Mouse (Mus musculus) liver, embryonic 11.5 days (tissue): ENCODE measurements around the gene Dip2c. TPM values are rescaled to one million over a fixed set of nuclear protein-coding genes. Genes with fewer than 3 reads are reported as not detected.
A peak's percentile ranks its signal among the peaks of the same experiment; 100 is the strongest.

Experiments used
- ATAC-seq: fragments of 200-750 bp; cut with Nextera tagmentation; replicated peaks from 2 replicates; pipeline ENCODE4 v1.8.0; 2017; ENCODE audit warnings: moderate number of reproducible peaks, mild to moderate bottlenecking, moderate TSS enrichment, moderate library complexity; ENCODE audit not compliant: low FRiP score
- DNase-seq: peaks from one replicate; pipeline ENCODE4 v3.0.0-alpha.2; 2017; ENCODE audit warnings: low spot score
- H3K27ac ChIP-seq: fragments of 300-500 bp; sonication (generic); 2 replicates; pipeline ENCODE4 v1.5.1; 2014; ENCODE audit warnings: mild to moderate bottlenecking, low read depth, low read length, control low read depth
- H3K27me3 ChIP-seq: fragments of 300-500 bp; sonication (generic); replicated peaks from 2 replicates; pipeline ENCODE4 v1.6.1; 2014; ENCODE audit warnings: low read length, mixed read lengths; ENCODE audit not compliant: control insufficient read depth, insufficient read depth
- H3K36me3 ChIP-seq: fragments of 300-500 bp; sonication (generic); 2 replicates; pipeline ENCODE4 v1.6.1; 2014; ENCODE audit warnings: mild to moderate bottlenecking, low read length, moderate library complexity, mixed read lengths; ENCODE audit not compliant: control insufficient read depth, insufficient read depth
- H3K4me1 ChIP-seq: fragments of 300-500 bp; sonication (generic); replicated peaks from 2 replicates; pipeline ENCODE4 v1.6.1; 2014; ENCODE audit warnings: low read length, mixed read lengths; ENCODE audit not compliant: control insufficient read depth, insufficient read depth
- H3K4me2 ChIP-seq: fragments of 300-500 bp; sonication (generic); 2 replicates; pipeline ENCODE4 v1.6.1; 2014; ENCODE audit warnings: mild to moderate bottlenecking, control low read depth, moderate library complexity
- H3K4me3 ChIP-seq: fragments of 300-500 bp; sonication (generic); 2 replicates; pipeline ENCODE4 v1.5.1; 2014; ENCODE audit warnings: low read depth, low read length, control low read depth
- H3K9ac ChIP-seq: fragments of 300-500 bp; sonication (generic); 2 replicates; pipeline ENCODE4 v1.6.1; 2014; ENCODE audit warnings: low read depth, low read length, control low read depth
- H3K9me3 ChIP-seq: fragments of 300-500 bp; sonication (generic); 2 replicates; pipeline ENCODE4 v1.6.1; 2016; ENCODE audit warnings: low read length, inconsistent platforms, mixed read lengths; ENCODE audit not compliant: control insufficient read depth
- WGBS: fragments of 180-500 bp; shearing (Covaris S2); extraction: QIAGEN DNeasy Blood & Tissue Kit; methylation state at CpG from one replicate; pipeline ENCODE4 v1.1.7; 2014; 5-methylcytosine and 5-hydroxymethylcytosine counted together
- polyA plus RNA-seq: library from polyadenylated mRNA; unstranded; fragments of >200 nt; fragmentation: Nextera tagmentation; extraction: Ambion mirVana; gene quantifications from 2 replicates; pipeline ENCODE4 v1.2.1, GENCODE M21; 2014

Dip2c gene
- polyA plus RNA-seq, 1 experiment from 2014 or later = 2.2 TPM

DNA sequence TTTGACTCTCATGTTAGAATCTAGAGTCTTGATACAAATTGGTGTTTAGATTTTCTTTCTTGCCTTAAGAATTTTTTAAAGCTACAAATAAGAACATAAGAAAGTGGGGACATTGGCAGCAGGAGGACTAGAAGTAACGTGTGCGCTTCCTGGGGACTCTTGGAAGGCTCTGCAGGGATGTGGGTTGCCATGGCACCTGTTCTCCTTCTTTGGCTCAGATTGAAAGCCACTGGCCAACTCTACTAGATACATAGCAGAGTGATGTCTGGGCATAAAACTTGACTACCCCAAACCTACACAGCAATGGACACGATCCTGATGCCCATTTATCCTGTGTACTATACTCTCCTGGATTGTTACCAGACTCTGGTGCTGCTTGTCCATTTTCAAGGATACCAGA lies 188.1 kb downstream of the Dip2c start:
- DNase-seq (no peak), ATAC-seq (no peak)
- H3K9me3 ChIP-seq = no peaks in the 10 kb centered on the region
- H3K27me3 ChIP-seq = no peaks in the 10 kb centered on the region
- H3K4me3 ChIP-seq = no peak overlapping the region
- H3K4me2 ChIP-seq = no peak overlapping the region
- no peak overlapping the region for H3K9ac ChIP-seq
- H3K36me3 ChIP-seq = no peaks in the 10 kb centered on the region
- H3K27ac ChIP-seq = no peak overlapping the region
- H3K4me1 ChIP-seq = no peaks in the 10 kb centered on the region
- WGBS = 76% methylated on average over 3 of the region's 3 CpGs

DNA sequence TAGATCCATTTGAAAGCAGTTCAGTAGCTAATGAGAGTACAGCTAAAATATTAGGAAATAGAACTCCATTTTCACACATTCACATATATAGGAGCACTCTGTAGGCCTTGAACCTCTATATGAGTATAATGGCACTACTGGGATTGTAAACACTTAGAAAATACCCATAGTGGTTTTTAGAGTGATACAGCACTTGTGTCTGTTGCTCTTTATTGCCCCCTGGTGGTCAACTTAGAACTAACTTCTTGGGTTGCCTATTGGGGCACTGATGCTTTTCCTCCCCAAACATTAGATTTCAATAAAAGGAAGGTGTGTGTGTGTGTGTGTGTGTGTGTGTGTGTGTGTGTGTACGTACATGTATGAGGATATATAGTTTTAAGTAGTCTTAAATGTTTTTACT lies 190.9 kb downstream of the Dip2c start:
- Histone ChIP-seq H3K9me3 (no peaks in the 10 kb centered on the region), H3K27me3 (no peaks in the 10 kb centered on the region), H3K4me1 (no peaks in the 10 kb centered on the region), H3K9ac (no peak overlapping the region), H3K4me2 (no peak overlapping the region), H3K36me3 (no peaks in the 10 kb centered on the region), H3K27ac (no peak overlapping the region), H3K4me3 (no peak overlapping the region)
- no peak for DNase-seq
- 17% methylated on average over 1 of the region's 1 CpGs for WGBS
- peak; percentile 64 for ATAC-seq

DNA sequence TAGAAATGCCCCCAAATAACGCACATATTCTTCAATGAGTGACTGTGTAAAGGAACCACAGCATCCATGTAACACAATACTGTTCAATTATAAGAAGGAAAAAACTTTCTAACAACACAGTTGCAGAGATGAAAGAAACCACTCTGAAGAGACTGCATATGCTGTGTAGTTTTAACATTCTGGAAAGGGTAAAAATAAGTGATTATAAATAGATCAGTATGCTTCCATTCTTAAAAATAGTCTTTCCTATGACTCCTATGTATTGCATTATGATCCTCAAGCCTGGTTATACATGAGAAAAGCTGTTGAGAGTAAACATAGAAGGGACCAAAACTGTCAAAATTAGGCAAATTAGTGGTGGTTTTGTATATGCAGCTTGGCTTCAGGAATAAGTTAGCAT lies 197.1 kb downstream of the Dip2c start:
- ATAC-seq (no peak), DNase-seq (no peak)
- Histone ChIP-seq H3K27ac (no peak overlapping the region), H3K36me3 (no peaks in the 10 kb centered on the region), H3K4me3 (no peak overlapping the region), H3K4me2 (no peak overlapping the region), H3K27me3 (no peaks in the 10 kb centered on the region), H3K9ac (no peak overlapping the region), H3K4me1 (no peaks in the 10 kb centered on the region), H3K9me3 (no peaks in the 10 kb centered on the region)
- 91% methylated on average over 1 of the region's 1 CpGs for WGBS

DNA sequence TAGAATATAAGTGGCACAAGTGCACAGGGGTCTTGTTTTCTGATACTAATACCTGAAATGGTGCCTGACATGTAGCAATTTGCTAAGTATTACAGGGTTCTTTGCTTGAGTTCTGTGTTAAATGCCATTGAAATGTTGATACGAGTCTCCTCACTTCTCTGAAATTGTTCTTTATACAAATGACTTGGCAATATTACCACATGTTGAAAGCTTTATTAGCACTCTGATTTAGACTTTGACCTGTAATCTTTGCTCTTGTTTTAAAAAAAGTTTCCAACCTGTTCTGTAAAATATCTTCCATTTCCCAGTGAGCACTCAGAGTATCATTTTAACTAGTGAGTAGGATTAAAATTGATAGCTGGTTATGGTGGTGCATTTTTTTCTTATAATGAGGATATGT lies 205.4 kb downstream of the Dip2c start:
- Histone ChIP-seq H3K27me3 (no peaks in the 10 kb centered on the region), H3K4me2 (no peak overlapping the region), H3K4me3 (no peak overlapping the region), H3K4me1 (no peaks in the 10 kb centered on the region), H3K36me3 (no peaks in the 10 kb centered on the region), H3K27ac (no peak overlapping the region), H3K9me3 (no peaks in the 10 kb centered on the region), H3K9ac (no peak overlapping the region)
- ATAC-seq (no peak), DNase-seq (no peak)
- 74% methylated on average over 1 of the region's 1 CpGs for WGBS

DNA sequence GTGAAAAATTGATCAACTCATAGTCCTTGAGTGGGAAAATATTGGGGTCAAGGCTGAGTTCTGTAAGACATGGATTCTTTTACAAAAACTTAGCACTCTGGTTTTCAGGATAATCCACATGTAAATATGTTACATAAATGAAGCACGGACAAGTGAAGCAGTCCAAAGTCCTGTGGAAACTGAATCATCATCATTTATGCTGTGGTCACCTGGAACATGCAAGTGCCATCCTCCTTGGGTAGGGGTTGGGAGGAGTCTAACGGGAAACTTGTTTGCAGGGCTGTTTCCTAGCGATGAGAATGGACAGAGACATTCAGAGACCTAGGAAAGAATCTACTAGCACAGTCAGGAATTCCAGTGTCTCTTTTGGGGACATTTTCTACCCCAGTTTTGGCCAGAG lies 213.4 kb downstream of the Dip2c start:
- Histone ChIP-seq H3K27me3 (no peaks in the 10 kb centered on the region), H3K4me3 (no peak overlapping the region), H3K27ac (no peak overlapping the region), H3K36me3 (no peaks in the 10 kb centered on the region), H3K4me1 (no peaks in the 10 kb centered on the region), H3K9ac (no peak overlapping the region), H3K9me3 (no peaks in the 10 kb centered on the region), H3K4me2 (no peak overlapping the region)
- WGBS = 84% methylated on average over 3 of the region's 3 CpGs
- DNase-seq (no peak), ATAC-seq (no peak)

DNA sequence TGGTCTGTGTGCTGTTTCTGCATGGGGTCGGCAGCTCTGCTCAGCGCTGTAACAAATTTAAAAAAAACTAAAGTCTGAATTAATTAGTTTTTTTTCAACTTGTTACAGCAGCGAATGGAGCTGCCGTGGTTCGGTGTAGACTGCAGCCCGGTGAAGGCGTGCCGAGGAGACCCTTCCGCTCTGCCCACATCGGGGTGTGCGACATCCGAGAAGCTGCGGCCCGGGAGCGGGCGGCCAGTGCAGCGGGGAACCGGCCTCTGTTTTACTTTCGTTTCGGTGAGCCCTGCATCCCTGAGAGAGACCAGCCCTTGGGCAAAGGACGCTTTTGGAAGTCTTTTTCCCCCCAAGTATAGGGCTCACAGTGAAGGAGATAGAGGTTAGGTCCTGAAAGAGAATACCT lies 218.4 kb downstream of the Dip2c start:
- DNase-seq = no peak

DNA sequence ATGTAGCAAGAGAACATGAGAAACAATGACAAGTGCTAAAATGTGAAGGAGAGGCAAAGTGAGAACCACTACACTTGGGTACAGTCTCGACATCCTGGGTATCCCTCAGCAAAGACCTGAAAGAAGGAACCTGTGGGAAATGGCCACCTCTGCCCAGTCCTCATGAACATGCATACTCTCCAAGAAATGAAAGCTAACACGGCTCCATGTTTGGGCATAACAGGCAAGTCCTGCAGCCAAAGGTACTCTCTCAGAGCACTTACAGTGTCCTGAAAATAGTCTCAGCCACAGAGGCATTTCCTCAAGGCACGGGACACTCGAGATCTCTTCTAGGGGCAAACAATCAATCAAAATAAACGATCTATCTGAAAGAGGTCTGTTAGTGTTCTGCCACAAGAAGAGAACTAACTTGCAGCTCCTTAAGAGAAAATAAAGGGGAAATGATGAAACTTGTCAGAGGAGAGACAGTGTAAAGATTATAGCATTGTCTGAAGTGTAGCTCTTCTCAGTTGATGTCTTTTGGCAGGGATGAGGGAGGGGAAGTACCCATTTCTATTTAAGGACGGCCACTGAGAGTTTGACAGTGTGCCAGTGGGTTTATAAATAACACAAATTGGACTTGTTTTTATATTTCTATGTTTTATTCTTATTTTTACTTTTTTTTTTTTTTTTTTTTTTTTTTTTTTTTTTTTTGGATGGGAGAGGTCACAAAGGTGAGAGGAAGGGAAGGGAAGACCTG lies 228.0 kb downstream of the Dip2c start:
- Histone ChIP-seq H3K36me3 (no peaks in the 10 kb centered on the region), H3K27ac (no peak overlapping the region), H3K9me3 (no peaks in the 10 kb centered on the region), H3K4me3 (no peak overlapping the region), H3K4me2 (no peak overlapping the region), H3K4me1 (no peaks in the 10 kb centered on the region), H3K9ac (no peak overlapping the region), H3K27me3 (no peaks in the 10 kb centered on the region)
- no peak for DNase-seq
- 44% methylated on average over 6 of the region's 6 CpGs for WGBS
- no peak for ATAC-seq

More for the DNA sequence above, 218.4 kb downstream of the Dip2c start:
- Histone ChIP-seq H3K4me2 (peak overlapping the region; percentile 65), H3K27ac (no peak overlapping the region), H3K9ac (no peak overlapping the region), H3K4me3 (peak overlapping the region; percentile 44), H3K9me3 (no peaks in the 10 kb centered on the region), H3K36me3 (no peaks in the 10 kb centered on the region), H3K4me1 (no peaks in the 10 kb centered on the region), H3K27me3 (no peaks in the 10 kb centered on the region)
- WGBS = 39% methylated on average over 21 of the region's 21 CpGs
- 0 out of 2 replicates have a peak, but pooled peaks have one; percentile 29 for ATAC-seq

DNA sequence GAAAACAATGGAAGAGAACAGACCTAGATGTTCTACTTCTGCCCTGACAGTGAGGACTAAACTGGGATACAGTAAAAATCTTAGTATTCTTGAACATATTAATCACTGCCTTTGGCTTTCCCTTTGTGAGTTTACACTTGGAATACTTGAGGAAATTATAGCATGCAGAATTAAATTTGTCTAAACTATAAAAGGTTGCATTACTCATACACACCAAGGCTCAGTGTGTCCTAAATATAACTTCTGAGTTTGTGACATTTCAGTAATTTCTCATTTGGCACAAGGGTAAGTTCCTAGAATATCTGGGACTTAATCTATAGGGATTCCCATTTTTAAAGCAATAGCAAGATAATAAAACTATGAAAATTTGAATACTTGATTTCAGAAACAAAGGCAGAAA lies 262.2 kb downstream of the Dip2c start:
- H3K27me3 ChIP-seq = no peaks in the 10 kb centered on the region
- ATAC-seq = no peak
- H3K9me3 ChIP-seq = no peaks in the 10 kb centered on the region
- H3K4me3 ChIP-seq = no peak overlapping the region
- H3K4me1 ChIP-seq = no peaks in the 10 kb centered on the region
- DNase-seq = no peak
- no peak overlapping the region for H3K9ac ChIP-seq
- H3K4me2 ChIP-seq = no peak overlapping the region
- no peak overlapping the region for H3K27ac ChIP-seq
- no peaks in the 10 kb centered on the region for H3K36me3 ChIP-seq

DNA sequence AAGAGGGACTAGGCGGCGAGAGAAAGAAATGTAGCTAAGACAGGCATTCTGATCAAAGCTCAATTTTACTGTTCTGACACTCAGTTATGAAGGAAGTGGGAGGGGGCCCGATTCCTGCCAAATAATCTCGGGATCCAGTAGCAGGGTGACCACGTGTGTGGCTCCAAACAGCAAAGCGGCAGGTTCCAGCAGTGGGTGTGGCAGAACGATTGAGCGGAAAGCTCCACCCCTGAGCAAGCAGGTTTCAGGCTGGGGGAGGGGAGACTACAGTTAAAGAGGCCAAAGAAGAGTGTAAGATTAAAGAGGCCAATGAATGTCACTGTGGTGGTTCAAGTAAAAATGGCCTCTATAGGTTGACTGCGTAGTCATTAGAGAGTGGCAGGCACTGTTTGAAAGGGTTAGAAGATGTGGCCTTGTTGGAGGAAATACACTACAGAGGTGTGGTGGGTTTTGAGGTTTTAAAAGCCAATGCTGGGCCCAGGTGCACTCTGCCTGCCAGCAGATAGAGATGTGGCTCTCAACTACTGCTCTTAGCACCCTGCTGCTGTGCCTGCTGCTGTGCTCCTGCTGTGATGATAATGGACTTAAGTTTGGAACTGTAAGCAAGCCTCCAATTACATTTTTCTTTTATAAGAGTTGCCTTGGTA lies 271.5 kb downstream of the Dip2c start:
- H3K9ac ChIP-seq = no peak overlapping the region
- ATAC-seq = peak; percentile 69
- H3K4me1 ChIP-seq = peaks cover 5% of the 10 kb centered on the region; the same call in 1 of the 2 replicates
- H3K9me3 ChIP-seq = no peaks in the 10 kb centered on the region
- H3K27ac ChIP-seq = no peak overlapping the region
- peak overlapping the region; percentile 31 for H3K4me2 ChIP-seq
- H3K27me3 ChIP-seq = no peaks in the 10 kb centered on the region
- no peaks in the 10 kb centered on the region for H3K36me3 ChIP-seq
- WGBS = 12% methylated on average over 9 of the region's 9 CpGs
- DNase-seq = no peak
- no peak overlapping the region for H3K4me3 ChIP-seq
